Mouse (Mus musculus) liver, adult 2 months (tissue): ENCODE measurements around the gene Hist1h4j.

Source experiments
- CTCF ChIP-seq: fragments of 200-500 bp; IDR thresholded peaks from 2 replicates; pipeline ENCODE4 v1.5.1; 2011; ENCODE audit warnings: low read depth, low read length, control low read depth
- POLR2A ChIP-seq: fragments of 200-500 bp; IDR thresholded peaks from 2 replicates; pipeline ENCODE4 v1.6.1; 2011; ENCODE audit warnings: low read length, control low read depth; ENCODE audit not compliant: insufficient read depth; ENCODE audit errors: extremely low read depth

DNA sequence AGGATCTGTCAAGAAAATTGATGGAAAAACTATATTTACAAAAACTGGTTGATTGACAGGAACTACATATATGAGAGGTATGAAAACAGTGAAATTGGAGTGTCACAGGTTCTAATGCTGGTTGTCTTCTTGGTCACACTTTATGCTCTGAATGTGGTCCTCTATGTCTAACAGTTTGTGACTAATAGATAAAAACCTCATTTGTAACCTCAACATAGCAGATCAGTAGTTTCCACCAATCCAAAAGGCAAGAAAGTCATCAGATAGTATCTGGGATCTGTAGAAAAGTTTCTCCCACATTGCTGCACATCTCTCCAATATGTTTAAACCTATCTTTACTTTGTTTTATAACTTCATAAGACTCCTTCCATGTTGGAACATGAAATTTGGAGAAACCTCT, 16.6 kb downstream of the Hist1h4j start:
- TF ChIP-seq POLR2A, result no peak
- TF ChIP-seq CTCF, result no peak
